Mouse (Mus musculus): Measurements from ENCODE around the gene Cd300ld. TPM values are rescaled to one million over a fixed set of nuclear protein-coding genes. Genes with fewer than 3 reads are reported as not detected.

The Cd300ld gene
- 0.04 TPM in 1 of 2 replicates, not detected in the other for polyA plus RNA-seq (2021; fragmentation: Nextera tagmentation)
- long read RNA-seq, experiment 1, result 0 reads
- long read RNA-seq, experiment 2, result 0 reads

DNA sequence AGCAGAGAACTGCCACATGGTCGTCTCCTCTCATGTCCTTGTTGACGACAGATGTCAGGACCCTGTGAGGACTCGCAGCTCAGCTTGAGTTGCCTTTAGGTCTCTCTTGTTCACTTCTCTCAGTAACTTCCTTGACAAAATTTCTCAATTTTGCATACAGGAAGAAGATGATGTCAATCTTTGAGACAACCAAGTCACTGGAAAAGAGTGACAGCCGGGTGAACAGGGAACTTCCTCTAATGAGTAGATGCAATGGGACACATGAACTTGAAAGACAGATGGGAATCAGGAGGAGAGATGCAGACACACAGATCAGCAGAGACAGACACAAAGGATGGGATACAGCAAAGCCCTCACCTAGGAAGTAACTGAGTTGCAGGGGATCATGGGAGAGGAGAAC, at the start of gene Cd300ld:
Gene Cd300ld, minus strand, starts transcription at position 130 of the 400 bp plus-strand sequence.

DNA sequence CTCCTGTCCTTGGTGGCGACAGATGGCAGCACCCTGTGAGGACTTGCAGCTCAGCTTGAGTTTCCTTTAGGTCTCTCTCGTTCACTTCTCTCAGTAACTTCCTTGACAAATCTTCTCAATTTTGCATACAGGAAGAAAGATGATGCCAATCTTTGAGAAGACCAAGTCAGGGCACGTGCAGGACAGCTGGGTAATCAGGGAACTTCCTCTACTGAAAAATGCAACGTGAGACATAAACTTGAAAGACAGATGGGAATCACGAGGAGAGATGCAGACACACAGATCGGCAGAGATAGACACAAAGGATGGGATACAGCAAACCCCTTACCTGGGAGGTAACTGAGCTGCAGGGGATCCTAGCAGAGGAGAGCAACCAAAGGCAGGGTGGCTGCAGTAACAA, 47.9 kb upstream of the Cd300ld start, which contains the start of gene Cd300ld5:
Gene Cd300ld5, minus strand, starts transcription at position 101 of the 400 bp plus-strand sequence.

DNA sequence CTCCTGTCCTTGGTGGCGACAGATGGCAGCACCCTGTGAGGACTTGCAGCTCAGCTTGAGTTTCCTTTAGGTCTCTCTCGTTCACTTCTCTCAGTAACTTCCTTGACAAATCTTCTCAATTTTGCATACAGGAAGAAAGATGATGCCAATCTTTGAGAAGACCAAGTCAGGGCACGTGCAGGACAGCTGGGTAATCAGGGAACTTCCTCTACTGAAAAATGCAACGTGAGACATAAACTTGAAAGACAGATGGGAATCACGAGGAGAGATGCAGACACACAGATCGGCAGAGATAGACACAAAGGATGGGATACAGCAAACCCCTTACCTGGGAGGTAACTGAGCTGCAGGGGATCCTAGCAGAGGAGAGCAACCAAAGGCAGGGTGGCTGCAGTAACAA, 37.2 kb upstream of the Cd300ld start, which contains the start of gene Cd300ld4:
Gene Cd300ld4, minus strand, starts transcription at position 101 of the 400 bp plus-strand sequence.

DNA sequence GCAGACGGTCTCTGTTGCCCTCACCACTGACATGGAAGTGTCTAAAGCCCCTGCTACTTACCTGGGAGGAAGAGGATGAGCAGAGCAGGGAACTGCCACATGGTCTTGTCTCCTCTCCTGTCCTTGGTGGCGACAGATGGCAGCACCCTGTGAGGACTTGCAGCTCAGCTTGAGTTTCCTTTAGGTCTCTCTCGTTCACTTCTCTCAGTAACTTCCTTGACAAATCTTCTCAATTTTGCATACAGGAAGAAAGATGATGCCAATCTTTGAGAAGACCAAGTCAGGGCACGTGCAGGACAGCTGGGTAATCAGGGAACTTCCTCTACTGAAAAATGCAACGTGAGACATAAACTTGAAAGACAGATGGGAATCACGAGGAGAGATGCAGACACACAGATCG, 26.4 kb upstream of the Cd300ld start, which contains the start of gene Cd300ld2:
Gene Cd300ld2, minus strand, starts transcription at position 101 of the 400 bp plus-strand sequence.

GRCm38 (mm10) chr11:115001474-115002040, 11.8 kb upstream of the Cd300ld start, which contains the start of gene Cd300c2:
Gene Cd300c2 (minus strand): TSS chr11:115001880.

DNA sequence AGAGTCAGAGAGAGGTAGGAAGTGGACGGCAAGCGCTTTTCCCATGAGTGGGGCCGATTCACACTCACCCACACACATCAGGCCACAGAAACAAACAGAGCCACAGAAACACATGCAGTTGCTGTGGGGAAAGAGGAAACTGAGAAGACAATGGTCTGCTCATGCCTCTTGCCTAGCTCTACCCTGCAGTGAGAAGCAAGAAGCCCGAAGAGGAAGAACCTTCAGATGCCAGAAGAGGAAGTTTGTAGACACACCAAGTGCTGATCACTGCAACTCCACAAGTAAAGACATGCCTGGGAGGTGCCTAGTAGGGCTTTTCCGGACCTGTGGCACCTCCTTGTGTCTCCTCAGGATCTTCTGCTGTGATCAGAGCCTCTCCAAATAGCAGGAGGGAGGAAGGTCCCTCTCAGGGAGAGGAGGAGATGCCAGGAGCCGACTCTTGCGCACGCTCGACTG, 20.9 kb downstream of the Cd300ld start, which contains the start of gene Cd300c:
Gene Cd300c, minus strand, starts transcription at position 406 of the 456 bp plus-strand sequence.

DNA sequence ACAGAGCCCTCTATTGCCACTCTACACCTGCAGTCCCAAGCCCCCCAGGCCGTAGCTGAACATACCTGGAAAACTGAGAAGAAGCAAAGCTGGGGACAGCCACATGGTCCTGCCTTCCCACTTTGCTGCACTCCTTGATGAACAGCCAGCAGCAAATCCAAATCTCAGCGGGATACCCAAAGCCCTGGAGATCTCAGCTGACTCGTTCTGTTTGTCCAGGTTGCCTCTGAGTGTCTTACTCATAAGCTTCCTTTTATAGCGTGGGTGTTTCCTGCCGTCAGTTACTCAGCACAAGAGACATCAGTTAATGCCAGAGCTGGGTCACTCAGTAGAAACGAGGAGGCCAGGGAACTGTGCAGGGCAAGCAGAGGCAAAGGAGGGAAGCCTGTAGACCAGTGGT, 55.6 kb downstream of the Cd300ld start, which contains the start of gene Cd300lb:
Gene Cd300lb, minus strand, starts transcription at position 243 of the 400 bp plus-strand sequence.

Other genes with a start within 250 kb of the Cd300ld start
- 0.53 and 0.72 TPM in 2 replicates for gene Kif19a, start 224.5 kb downstream of the Cd300ld start, polyA plus RNA-seq (2021; fragmentation: Nextera tagmentation)
- gene Btbd17, start 194.0 kb downstream of the Cd300ld start, polyA plus RNA-seq (2021; fragmentation: Nextera tagmentation), result 116 and 127 TPM in 2 replicates
- not detected in 2 replicates for gene Gpr142, start 191.0 kb downstream of the Cd300ld start, polyA plus RNA-seq (2021; fragmentation: Nextera tagmentation)
- gene Gprc5c, start 138.8 kb downstream of the Cd300ld start, polyA plus RNA-seq (2021; fragmentation: Nextera tagmentation), result 1.9 and 2.3 TPM in 2 replicates
- gene Cd300a, start 99.9 kb downstream of the Cd300ld start, polyA plus RNA-seq (2021; fragmentation: Nextera tagmentation), result 1.2 and 1.9 TPM in 2 replicates
- gene Cd300lb, start 55.5 kb downstream of the Cd300ld start, polyA plus RNA-seq (2021; fragmentation: Nextera tagmentation), result 0.04 and 0.31 TPM in 2 replicates
- not detected in 2 replicates for gene Cd300c, start 20.8 kb downstream of the Cd300ld start, polyA plus RNA-seq (2021; fragmentation: Nextera tagmentation)
- gene Cd300c2, start 12.0 kb upstream of the Cd300ld start, polyA plus RNA-seq (2021; fragmentation: Nextera tagmentation), result 5.0 and 5.3 TPM in 2 replicates
- gene Cd300ld2, start 26.3 kb upstream of the Cd300ld start, polyA plus RNA-seq (2021; fragmentation: Nextera tagmentation), result not detected in 2 replicates
- gene Cd300ld4, start 37.1 kb upstream of the Cd300ld start, polyA plus RNA-seq (2021; fragmentation: Nextera tagmentation), result 0.54 TPM in 1 of 2 replicates, not detected in the other
- gene Cd300ld5, start 47.8 kb upstream of the Cd300ld start, polyA plus RNA-seq (2021; fragmentation: Nextera tagmentation), result 0.51 and 0.54 TPM in 2 replicates
- gene Cd300ld3, start 58.5 kb upstream of the Cd300ld start, polyA plus RNA-seq (2021; fragmentation: Nextera tagmentation), result 1.5 TPM in 1 of 2 replicates, not detected in the other
- gene Cd300e, start 72.3 kb upstream of the Cd300ld start, polyA plus RNA-seq (2021; fragmentation: Nextera tagmentation), result 0.26 TPM in 1 of 2 replicates, not detected in the other
- gene Rab37, start 101.5 kb upstream of the Cd300ld start, polyA plus RNA-seq (2021; fragmentation: Nextera tagmentation), result 1.7 and 2.5 TPM in 2 replicates
- gene Cd300lf, start 144.1 kb upstream of the Cd300ld start, polyA plus RNA-seq (2021; fragmentation: Nextera tagmentation), result 0.14 TPM in 1 of 2 replicates, not detected in the other
- gene Slc9a3r1, start 173.4 kb upstream of the Cd300ld start, polyA plus RNA-seq (2021; fragmentation: Nextera tagmentation), result 21.7 and 21.9 TPM in 2 replicates
- 13.6 and 21.7 TPM in 2 replicates for gene Tmem104, start 197.6 kb upstream of the Cd300ld start, polyA plus RNA-seq (2021; fragmentation: Nextera tagmentation)
- gene Nat9, start 197.9 kb upstream of the Cd300ld start, polyA plus RNA-seq (2021; fragmentation: Nextera tagmentation), result 47.6 and 49.6 TPM in 2 replicates